Mouse (Mus musculus) erythroblast, adult 5-6 weeks (primary cell): ENCODE results near the gene Celf6. TPM values are rescaled to one million over a fixed set of nuclear protein-coding genes. Genes with fewer than 3 reads are reported as not detected.

Experiments
- total RNA-seq, 2 experiments: library from RNA; stranded (forward) in 1 of 2; stranded (reverse) in 1 of 2; fragments of 150-400 nt in 1 of 2; fragments of 200-764, 138-1000 nt in 1 of 2; gene quantifications; 2 replicates each; pipeline versions ENCODE4 v1.2.3 to v1.2.4; 2015 to 2017; ENCODE audit warnings: low replicate concordance in 2 of 2

Celf6 gene
- total RNA-seq, 2 experiments from 2014 or later, result not detected

Other genes with a start within 250 kb of the Celf6 start
- 2.5 and 6.1 TPM in 2 replicates for gene Bbs4, start 224.4 kb upstream of the Celf6 start, total RNA-seq (2015; ENCODE audit: low replicate concordance)
- 0.85 and 4.0 TPM in 2 replicates for gene Bbs4, start 224.4 kb upstream of the Celf6 start, total RNA-seq (2017; ENCODE audit: low replicate concordance)
- 42.4 and 49.8 TPM in 2 replicates for gene Arih1, start 91.3 kb upstream of the Celf6 start, total RNA-seq (2015; ENCODE audit: low replicate concordance)
- 89.2 and 128 TPM in 2 replicates for gene Arih1, start 91.3 kb upstream of the Celf6 start, total RNA-seq (2017; ENCODE audit: low replicate concordance)
- gene Hexa, start 38.4 kb upstream of the Celf6 start, total RNA-seq (2015; ENCODE audit: low replicate concordance), result 24.2 and 25.7 TPM in 2 replicates
- gene Hexa, start 38.4 kb upstream of the Celf6 start, total RNA-seq (2017; ENCODE audit: low replicate concordance), result 36.8 and 52.1 TPM in 2 replicates
- gene Tmem202, start 38.1 kb upstream of the Celf6 start, total RNA-seq (2015; ENCODE audit: low replicate concordance), result not detected in 2 replicates
- not detected in 2 replicates for gene Tmem202, start 38.1 kb upstream of the Celf6 start, total RNA-seq (2017; ENCODE audit: low replicate concordance)
- gene Parp6, start 39.4 kb downstream of the Celf6 start, total RNA-seq (2015; ENCODE audit: low replicate concordance), result 3.1 and 5.4 TPM in 2 replicates
- gene Parp6, start 39.4 kb downstream of the Celf6 start, total RNA-seq (2017; ENCODE audit: low replicate concordance), result 1.3 and 1.8 TPM in 2 replicates
- 36.3 and 60.8 TPM in 2 replicates for gene Pkm, start 78.5 kb downstream of the Celf6 start, total RNA-seq (2015; ENCODE audit: low replicate concordance)
- 150 and 158 TPM in 2 replicates for gene Pkm, start 78.5 kb downstream of the Celf6 start, total RNA-seq (2017; ENCODE audit: low replicate concordance)
- 1.3 TPM in 1 of 2 replicates, not detected in the other for gene Gramd2, start 102.2 kb downstream of the Celf6 start, total RNA-seq (2015; ENCODE audit: low replicate concordance)
- gene Gramd2, start 102.2 kb downstream of the Celf6 start, total RNA-seq (2017; ENCODE audit: low replicate concordance), result not detected in 2 replicates
- 0.96 and 6.1 TPM in 2 replicates for gene Senp8, start 172.8 kb downstream of the Celf6 start, total RNA-seq (2015; ENCODE audit: low replicate concordance)
- 0.26 and 1.3 TPM in 2 replicates for gene Senp8, start 172.8 kb downstream of the Celf6 start, total RNA-seq (2017; ENCODE audit: low replicate concordance)
- 9.0 and 21.5 TPM in 2 replicates for gene Myo9a, start 173.0 kb downstream of the Celf6 start, total RNA-seq (2015; ENCODE audit: low replicate concordance)
- 8.2 and 13.4 TPM in 2 replicates for gene Myo9a, start 173.0 kb downstream of the Celf6 start, total RNA-seq (2017; ENCODE audit: low replicate concordance)